Mouse (Mus musculus): ENCODE data around the gene Bsph2.

Bsph2 gene

DNA sequence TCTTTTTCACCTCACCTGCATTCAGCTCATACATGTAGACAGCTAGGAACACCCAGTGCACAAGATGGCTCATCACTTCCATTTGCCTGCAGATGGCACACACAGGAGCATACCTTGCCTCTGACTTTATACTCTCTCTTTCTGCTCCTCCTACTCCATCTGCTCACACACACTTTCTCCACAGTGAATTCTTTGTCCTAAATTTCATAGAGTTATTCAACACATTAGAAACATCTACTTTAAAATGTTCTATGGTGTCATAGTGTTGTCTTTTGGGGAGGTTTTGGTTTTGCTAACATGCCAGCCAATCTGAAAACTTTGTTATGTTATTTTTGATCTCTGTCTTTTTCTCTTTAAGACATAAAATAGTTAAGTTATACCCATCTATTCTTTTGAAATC, at the start of gene Bsph2:
Bsph2 (minus strand) TSS at position 101 of the 400 bp plus-strand sequence.
- DNase-seq (ENCODE audit: low read depth), result no peak

DNA sequence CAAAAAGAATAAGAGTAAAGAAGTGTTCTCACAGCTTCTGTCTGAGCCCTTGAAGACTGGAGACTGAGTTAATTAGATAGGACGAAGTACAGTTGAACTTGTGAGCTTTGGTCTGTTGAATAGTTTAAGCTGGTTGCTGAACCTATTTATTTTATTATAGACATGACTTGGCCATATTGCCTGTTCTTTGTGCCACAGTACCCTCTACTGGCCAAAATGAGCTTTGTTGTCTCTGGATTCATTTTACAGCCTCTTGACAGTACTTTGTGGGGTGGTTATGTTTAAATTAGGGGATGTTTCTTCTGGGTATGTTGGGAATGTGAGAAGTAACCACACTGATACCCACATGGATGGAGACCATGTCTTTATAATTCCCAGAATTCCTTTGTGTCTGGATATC, 59.3 kb downstream of the Bsph2 start:
- DNase-seq (ENCODE audit: low read depth), result peak; percentile 47
